Mouse (Mus musculus) cerebellum, postnatal 4 days (tissue): ENCODE results near the gene Cryz.
"Not testable (repeated sequence)": the region's sequence is repeated elsewhere in the genome, so short reads cannot be mapped to it uniquely, and the experiment has no call there.

Experiments
- DNase-seq, 2 experiments: peaks; one replicate each; pipeline ENCODE4 v3.0.0; 2022; ENCODE audit warnings: low spot score in 2 of 2, mixed read lengths in 1 of 2

Cryz gene

DNA sequence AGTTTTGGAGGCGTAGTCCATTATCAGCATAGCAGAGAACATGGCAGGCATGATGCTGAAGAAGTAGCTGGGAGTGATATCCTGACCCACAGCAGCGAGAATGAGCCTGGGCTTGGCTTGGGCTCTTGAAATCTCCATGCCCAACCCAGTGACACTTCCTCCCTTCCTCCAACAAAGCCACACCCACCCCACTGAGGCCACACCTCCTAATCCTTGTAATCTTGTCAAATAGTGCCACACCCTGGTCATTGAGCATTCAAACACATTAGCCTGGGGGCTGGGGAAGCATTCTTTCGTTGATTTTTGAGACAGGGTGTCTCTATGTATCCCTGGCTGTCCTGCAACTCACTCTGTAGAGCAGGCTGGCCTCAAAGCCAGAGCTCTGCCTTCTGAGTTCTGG is 15.4 kb downstream of the Cryz start:
- DNase-seq: no peak

DNA sequence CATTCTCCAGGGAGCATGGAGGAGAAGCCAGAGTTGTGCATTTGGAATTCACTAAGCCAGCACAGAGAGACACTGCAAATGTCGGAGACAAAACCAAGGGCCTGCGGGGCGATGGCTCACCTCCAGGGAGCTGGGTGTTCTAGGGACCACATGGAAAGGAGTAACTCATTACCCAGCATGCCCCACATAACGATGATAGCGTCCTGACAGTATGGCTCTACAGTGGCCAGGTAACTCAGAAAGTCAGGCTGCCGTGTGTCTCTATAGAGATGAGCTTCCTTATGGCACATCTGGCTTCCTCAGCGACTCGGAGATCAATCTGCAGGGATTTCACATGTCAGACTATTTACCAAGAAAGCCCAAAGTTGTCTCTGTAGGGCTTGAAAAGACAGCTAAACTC is 18.3 kb downstream of the Cryz start:
- no peak for DNase-seq

DNA sequence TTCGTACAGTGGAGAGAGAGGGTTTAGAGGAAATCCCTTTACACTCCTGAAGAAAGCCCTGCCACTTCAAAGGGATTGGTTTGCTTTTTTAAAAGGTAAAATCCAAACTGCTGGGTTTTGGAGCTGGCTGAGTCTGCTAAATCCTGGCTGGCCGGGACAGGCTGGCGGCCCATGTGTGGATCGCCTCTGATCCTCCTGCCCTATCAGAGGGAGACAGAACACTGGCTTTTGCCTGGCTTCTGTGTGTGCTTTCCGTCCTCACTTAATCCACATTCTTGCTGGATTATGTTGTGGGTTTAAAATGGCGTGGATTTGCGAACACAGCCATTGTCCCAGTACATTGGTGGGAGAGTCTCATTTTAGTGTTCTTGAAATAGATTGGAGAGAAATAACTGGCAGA is 18.8 kb downstream of the Cryz start:
- DNase-seq: no peak

DNA sequence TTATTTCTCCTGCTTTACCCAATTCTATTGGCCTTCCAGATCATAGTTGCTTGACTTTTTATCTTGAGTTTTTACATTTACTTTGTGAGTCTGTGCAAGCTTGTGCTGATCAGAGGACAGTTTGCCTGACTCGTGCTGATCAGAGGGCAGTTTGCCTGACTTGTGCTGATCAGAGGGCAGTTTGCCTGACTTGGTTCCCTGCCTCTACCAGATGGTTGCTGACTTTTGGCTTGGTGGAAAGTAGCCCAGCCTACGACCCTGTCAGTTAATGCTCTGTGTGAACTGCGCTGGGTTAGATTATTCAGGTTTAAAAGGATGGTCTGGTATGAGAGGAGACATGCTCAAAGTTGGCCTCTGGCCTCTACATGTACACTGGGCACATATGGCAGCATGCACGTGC is 19.6 kb downstream of the Cryz start:
- DNase-seq: no peak

DNA sequence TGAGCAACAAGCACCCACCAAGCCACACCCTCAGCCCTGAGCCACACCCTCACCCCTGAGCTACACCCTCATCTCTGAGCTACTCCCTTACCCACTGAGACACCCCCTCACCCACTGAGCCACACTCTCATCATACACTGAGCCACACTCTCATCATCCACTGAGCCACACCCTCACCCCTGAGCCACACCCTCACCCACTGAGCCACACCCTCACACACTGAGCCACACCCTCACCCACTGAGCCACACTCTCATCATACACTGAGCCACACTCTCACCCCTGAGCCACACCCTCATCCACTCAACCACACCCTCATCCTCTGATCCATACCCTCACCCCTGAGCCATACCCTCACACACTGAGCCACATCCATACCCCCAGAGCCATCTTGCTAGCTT is 31.8 kb downstream of the Cryz start:
- no peak for DNase-seq

DNA sequence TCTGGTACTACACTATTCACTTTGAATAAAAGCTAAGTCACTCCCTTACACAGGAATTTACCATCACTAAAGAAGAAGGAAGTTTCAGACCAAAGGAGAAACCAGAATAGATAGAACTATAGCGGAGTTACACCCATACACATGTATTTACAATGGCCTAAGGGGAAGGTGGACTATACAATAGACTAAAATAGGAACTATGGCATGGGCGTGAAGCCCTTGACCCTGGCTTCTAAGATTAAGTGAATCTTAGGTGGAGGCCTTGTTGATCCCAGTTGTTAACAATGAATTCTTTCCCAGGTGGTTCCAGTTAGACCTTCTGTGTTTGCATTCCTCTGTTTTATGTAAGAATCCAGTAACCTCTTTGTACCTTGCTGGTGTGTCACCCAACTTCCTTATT is 34.8 kb downstream of the Cryz start:
- DNase-seq: not testable (repeated sequence)

DNA sequence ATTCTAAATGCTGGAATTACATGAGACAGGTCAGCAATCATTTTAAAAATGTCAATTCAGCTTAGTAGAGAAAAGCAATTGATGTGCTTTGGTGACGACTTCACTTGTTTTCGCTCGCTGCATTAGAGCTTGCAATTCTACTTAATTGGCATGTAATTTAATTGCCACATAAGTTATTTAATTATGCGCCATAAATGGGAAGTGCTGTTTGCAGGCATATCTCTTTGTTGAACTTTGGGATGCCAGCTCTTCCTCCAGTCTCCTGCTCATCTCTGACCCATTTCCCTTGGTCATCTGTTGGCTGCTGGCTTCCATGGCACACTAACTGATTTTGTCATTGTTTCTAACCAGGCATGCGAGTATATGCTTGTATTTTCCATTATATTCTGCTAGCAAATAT is 36.6 kb downstream of the Cryz start:
- no peak for DNase-seq

DNA sequence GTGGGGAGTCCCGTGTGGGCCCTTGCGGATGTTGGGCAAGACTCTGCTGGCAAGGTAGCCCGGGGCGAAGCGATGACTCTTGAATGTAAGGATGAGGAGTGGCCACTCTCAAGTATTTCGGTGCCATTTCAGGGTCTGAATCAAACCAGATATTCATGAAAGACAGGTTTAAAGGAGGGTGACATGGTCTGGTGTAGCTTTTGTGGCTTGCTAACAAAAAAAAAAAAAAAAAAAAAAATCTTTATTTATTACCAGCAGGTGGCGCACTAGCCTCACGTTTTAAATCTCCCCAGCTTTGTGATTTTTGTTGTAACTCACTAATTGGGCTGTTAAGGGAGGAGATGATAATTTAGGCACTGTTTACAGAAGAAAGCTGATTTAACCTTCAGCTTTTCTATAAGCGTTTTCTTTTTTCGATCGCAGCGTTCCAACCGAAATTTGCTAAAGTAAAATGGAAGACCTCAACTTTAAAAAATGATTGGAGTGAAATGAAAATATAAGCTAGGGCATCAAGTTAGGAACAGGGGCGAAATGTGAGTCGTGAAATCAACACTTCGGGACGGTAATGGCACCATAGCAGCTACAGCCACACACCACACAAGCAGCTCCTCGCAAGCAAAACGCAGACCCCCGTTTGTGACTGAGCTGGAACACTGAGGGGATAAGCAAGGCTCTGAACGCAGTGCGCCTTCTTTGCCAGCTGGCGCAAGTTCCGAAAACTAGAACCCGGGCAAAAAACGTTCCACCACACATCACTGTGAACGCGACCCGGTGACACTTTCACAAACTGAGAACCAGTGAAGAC is 50.3 kb downstream of the Cryz start:
- no peak for DNase-seq

DNA sequence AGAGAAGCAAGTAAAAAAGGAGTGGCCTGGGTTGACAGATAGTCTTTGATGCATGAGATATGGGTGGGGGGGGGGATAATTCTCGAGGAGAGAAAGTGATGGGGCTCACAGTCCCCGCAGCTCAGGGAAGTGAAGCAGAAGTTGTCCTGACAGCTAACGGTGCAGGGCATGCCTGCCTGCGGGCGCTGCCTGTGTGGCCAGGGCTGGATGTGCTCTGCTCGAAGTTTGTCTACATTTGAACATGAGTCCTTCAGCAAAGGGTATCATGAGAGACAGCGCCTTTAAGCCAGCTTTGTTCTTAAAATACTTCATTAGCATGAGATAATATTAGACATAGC is 50.9 kb downstream of the Cryz start:
- DNase-seq: no peak

DNA sequence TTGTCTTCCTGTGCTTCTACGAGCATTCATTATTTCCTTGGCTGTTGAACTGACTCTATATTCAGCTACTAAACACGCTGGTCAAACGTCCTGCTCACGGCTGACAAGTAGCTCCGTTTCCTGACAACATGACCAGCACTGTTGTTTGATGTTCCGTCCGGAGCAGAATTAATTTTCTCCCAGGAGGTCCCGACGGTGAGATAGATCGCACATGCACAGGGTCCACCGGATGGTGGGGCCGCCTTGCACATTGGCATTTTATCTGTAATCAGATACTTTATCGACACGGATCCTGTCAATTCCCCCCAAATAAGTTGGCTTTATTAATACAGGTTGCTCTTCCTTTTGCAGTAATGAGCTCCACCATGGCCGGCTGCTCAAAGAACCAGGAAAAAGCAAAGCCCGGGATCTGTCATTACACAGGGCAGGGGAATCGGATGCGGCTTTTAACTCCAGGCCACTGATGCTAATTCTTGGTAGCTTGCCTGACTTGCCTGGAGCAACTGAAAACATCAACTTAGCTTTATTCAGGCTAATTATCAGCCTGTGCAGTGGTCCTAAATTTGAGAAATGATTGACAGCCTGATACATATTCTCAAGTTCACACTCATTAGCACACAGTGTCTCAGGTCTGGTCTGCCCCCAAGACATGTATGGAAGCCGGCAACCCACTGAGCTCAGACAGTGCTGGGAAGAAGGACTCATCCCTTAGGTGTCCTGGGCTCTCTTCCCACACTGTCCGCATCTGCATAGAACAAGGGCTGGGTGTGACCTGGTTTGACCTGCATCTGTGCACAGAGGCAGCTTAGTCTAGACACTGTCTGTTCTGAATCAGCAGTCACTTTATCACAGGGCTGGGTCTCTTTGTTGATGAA is 53.1 kb downstream of the Cryz start:
- no peak for DNase-seq

DNA sequence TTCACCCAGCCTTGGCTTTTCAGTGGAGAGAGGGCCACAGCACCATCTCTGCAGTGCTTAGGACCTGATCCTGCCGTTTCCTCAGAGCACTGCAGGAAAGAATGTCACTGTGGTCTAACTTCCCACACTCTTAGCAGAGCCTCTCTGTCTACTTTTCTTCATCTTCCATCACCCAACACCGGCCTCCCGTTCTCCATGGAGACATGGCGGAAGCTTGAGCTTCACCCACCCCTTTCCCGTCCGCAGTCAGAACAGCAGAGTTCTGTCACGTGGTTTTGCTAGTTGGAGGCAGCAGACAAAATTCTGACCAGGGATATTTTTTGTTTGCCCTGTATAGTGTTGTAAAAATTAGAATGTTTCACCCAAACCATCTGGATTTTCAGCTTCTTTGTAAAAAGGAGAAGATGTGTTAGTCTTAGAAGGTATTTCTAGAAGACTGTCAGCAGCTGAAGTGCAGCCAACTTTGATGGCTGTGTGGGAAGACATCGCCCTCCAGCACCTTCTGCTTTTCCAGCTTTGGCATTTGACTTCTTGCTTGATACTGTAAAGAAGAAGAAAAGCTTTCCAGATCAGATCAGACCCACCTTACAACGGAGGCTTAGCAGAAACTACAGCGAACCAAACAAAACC is 54.8 kb downstream of the Cryz start:
- no peak for DNase-seq

DNA sequence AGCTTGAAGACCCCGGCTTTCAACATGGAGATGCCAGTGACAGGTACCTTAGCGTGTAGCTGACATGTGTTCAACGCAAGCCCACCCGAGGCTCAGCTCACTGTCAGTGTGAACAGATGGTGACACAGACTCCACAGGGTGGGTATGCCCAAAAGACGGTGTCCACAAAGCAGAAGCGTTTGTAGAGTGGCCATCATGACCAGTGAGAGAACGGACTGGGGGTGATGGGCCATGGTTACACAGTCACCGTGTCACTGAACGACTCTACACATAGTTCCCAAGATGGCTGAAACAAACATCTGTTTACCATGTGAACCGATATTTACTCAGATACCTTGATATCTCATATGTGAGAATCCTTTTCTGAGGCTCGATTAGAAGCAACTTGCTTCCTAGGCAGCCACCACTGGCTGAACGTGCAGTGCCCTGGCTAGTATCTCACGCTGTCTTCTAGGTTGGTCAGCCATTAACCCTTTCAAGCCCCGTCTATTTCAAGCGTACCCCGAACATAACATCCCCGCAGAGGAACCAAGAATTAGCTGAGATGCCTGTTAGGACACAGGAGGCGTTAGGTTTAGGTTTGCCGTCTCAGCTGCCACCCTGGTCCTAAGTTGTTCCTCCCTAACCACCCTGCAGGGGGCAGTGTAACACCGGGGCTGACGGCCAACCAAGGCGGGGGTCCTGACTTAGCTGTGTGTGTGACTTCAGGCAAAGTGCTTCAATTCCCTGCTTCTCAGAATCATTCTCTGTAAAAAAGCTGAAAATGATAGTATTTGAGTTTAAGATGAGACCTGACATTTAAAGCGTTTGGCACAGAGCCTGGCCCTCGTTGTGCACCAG is 56.3 kb downstream of the Cryz start:
- peak; percentile 87 to 89 for DNase-seq

DNA sequence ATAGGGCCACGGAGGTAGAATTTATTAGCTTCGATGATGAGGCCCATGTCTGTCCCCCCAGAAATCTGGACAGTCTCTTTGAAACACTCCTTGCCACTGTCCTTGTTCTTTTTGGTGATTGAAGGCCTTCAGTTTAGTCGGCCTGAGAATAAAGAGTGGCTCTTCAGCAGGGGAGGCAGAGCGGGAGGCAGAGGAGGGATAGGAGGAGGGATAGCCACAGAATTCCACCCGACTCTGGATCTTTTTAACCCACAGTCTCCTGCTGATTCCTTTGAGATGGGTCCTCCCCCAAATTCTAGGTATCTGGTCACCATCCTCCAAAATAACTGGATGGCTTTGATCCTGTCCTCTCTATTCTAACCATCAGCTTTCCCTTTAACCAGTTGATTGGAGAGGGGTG is 56.9 kb downstream of the Cryz start:
- DNase-seq: no peak

DNA sequence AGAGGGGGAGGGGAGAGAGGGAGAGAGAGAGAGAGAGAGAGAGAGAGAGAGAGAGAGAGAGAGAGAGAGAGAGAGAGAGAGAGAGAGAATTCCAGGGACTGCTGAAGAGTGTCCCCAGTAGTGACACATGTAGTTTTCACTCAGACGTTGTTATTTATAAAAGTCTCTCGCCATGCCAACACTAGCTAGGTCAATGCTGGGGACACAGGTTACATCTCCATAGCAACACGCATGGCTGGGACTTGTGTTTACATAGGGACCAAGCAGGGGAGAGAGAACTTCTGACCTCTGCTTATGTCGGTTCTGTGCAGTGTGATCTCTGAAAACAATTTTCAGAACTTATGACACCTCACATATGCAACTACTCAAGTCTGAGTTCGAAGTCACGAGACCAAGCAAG is 57.8 kb downstream of the Cryz start:
- no peak for DNase-seq

DNA sequence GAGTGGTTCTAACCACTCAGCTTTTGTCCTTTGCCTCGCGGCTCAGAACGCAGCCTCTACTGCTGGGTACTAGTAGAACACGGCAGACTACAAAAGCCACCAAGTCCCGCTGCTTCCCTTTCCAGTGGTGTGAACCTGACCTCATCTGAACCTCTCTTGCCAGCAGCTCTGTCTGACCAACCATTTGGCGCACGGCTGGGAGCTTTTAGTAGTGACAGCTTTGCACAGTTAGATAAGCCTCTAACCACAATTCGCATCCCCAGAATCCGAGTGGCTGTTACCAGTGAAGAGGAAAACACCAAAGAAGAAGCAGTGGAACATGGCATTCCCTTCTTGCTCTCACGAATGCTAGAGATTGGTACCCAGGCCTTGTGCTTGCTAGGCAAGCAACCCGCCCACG is 58.4 kb downstream of the Cryz start:
- DNase-seq: no peak

DNA sequence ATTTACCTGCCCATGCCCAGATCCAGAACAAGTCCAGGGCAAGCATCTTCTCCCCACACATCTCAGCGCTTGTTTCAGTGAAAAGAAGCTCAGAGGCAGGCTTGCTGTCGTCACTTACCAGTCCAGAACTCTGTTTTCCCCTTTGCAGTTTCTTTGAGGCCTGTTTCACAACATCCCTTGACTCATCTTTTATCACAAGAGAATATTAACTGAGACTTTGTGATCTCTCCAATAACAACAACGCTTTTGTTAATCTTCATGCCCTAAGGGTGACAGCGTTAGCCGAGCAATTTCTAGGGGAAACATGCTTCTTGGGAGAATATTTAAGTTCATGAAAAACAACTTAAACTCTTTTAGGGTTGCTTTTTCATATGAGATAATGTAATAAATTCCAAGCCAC is 59.2 kb downstream of the Cryz start:
- DNase-seq: no peak

DNA sequence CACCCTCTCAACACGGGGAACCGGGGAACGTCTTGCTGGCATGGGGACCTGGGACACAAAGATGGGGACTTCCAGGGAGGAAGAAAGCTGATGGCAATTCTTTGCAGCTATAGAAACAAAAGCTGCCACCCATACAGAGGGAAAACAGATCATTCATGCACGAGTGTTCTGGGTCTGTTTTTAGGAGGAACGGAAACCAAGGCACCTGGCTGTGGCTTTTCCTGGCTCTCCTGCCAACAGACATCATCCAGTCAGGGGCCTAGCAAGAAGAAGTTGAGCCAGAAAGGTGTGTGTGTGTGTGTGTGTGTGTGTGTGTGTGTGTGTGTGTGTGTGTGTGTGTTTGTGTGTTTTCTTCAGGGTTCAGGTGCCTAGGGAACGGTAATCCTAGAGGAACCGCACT is 67.0 kb downstream of the Cryz start, which contains the start of gene Erich3:
Gene Erich3, plus strand, starts transcription at position 315 of the 400 bp plus-strand sequence.
- no peak for DNase-seq

DNA sequence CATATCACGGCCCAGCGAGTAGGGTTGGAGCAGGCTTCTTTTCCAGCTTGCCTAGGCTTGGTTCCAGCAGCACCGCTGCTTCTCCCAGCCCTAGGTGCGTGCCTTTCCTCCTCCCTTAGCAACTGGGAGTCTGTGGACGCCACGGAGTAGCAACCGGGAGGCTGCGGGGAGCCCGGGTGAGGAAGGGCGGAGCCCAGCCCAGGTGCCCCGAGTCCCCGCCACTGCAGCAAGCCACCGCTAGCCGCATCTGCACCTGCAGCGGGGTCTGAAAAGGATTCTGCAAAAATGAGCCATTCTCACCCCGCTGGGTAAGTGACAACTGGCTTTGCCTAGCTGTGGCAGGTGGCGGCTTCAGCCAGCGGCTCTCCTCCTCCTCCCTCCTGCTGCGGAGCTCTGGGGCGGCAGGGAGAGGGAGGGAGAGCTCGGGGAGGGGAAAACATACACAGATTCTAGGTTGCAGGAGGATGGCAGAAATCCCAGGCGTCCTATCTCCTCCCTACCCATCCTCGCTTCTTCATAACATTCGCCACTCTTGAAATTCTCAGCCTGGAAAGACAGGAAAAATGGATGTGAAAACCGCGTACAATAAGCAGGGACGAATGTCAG is 67.6 kb downstream of the Cryz start:
- peak in 1 of 2 experiments; percentile 48 for DNase-seq

DNA sequence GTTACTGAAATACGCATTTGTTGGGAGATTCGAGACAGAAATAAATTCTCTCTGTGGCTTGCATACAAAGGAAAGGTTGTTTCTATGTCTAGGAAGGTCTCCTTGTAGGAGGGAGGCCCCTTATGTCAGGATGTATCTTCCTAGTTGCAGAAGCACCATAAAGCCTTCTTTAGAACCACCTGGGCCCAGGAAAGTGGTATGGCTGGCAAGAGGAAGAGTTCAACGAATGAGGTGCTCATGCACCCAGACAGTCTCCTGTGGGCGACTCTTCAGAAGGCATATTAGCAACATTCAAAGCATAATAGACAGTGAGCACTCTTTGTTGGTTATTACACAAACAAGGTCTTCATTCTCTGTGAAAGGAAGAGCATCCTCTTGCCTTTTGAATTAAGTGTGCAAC is 68.1 kb downstream of the Cryz start:
- DNase-seq: no peak

DNA sequence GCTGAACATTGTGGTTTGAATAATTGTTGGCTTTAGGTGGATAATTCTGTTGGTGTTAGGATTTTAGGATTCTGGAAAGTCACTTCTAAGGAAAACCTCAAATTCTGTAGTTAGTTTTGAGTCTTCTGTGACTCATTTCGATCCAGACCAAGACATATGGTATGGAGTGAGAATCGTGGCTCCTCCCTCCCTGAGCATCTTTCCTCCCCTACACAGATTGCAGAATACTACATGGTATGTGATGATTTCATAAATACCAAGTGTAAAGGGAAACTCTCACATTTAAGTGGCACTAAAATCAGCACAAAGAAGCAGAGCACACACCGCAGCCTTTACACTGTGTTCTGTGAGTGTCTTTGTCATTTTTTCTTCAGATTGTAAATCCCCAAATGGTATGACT is 72.0 kb downstream of the Cryz start:
- no peak for DNase-seq

DNA sequence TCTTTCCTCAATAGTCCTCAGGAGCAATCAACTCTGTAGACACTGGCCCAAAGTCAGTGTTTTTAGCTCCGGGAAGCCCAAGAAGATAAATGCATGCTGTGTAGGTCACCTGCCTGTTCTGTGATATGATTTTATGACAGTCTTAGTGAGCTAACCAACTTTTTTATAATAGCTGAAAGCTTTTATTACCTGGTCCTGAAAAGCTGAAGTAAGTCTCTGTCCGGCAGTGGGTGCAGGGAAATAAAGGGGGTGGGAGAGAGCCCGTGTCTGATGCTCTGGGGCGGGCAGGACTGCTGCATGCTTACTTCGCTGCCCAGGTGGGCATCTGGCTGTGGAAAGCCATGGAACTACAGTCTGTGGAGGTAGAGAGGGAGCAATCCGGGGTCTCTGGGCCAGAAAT is 74.1 kb downstream of the Cryz start:
- DNase-seq: no peak
